Mouse (Mus musculus) lung, adult 2 months (tissue): Measurements from ENCODE around the gene Slfnl1.

Experiments
- CTCF ChIP-seq: fragments of 200-500 bp; IDR thresholded peaks from 2 replicates; pipeline ENCODE4 v1.5.1; 2011; ENCODE audit warnings: mild to moderate bottlenecking, low read length, control low read depth; ENCODE audit not compliant: insufficient read depth
- POLR2A ChIP-seq: fragments of 200-500 bp; IDR thresholded peaks from 2 replicates; pipeline ENCODE4 v1.6.1; 2011; ENCODE audit warnings: low read depth, mild to moderate bottlenecking, control low read depth, low read length, borderline replicate concordance; ENCODE audit errors: extremely low read depth

- TF ChIP-seq CTCF (no peak), POLR2A (no peak)
Measured at GRCm38 (mm10) chr4:120516907-120517306, 15.1 kb upstream of the Slfnl1 start.
